Mouse (Mus musculus) intestine, embryonic 14.5 days (tissue): ENCODE data around the gene Map3k19. TPM values are rescaled to one million over a fixed set of nuclear protein-coding genes. Genes with fewer than 3 reads are reported as not detected.
A peak's percentile ranks its signal among the peaks of the same experiment; 100 is the strongest.

ENCODE experiments used
- ATAC-seq: fragments of 200-750 bp; cut with Nextera tagmentation; replicated peaks from 2 replicates; pipeline ENCODE4 v1.8.0; 2017; ENCODE audit warnings: low read depth, moderate number of reproducible peaks, moderate TSS enrichment, moderate library complexity; ENCODE audit not compliant: low FRiP score, low TSS enrichment
- DNase-seq: peaks from one replicate; pipeline ENCODE4 v3.0.0-alpha.2; 2018; ENCODE audit warnings: low spot score
- H3K27ac ChIP-seq: fragments of 300-500 bp; sonication (generic); 2 replicates; pipeline ENCODE4 v1.5.1; 2014; ENCODE audit warnings: low read depth, mild to moderate bottlenecking, control low read depth
- H3K27me3 ChIP-seq: fragments of 300-500 bp; sonication (generic); replicated peaks from 2 replicates; pipeline ENCODE4 v1.6.1; 2014; ENCODE audit warnings: low read length, control low read depth; ENCODE audit not compliant: control insufficient read depth, insufficient read depth
- H3K36me3 ChIP-seq: fragments of 300-500 bp; sonication (generic); 2 replicates; pipeline ENCODE4 v1.6.1; 2014; ENCODE audit warnings: low read length, control low read depth; ENCODE audit not compliant: control insufficient read depth, insufficient read depth
- H3K4me1 ChIP-seq: fragments of 300-500 bp; sonication (generic); replicated peaks from 2 replicates; pipeline ENCODE4 v1.6.1; 2014; ENCODE audit warnings: low read length, control low read depth, mixed read lengths; ENCODE audit not compliant: control insufficient read depth, insufficient read depth
- H3K4me2 ChIP-seq: fragments of 300-500 bp; sonication (generic); 2 replicates; pipeline ENCODE4 v1.6.1; 2014; ENCODE audit warnings: low read length
- H3K4me3 ChIP-seq: fragments of 300-500 bp; sonication (generic); 2 replicates; pipeline ENCODE4 v1.5.1; 2014; ENCODE audit warnings: low read depth, low read length, control low read depth, mixed read lengths
- H3K9ac ChIP-seq: fragments of 300-500 bp; sonication (generic); 2 replicates; pipeline ENCODE4 v1.6.1; 2014; ENCODE audit warnings: mild to moderate bottlenecking, low read length
- H3K9me3 ChIP-seq: fragments of 300-500 bp; sonication (generic); 2 replicates; pipeline ENCODE4 v1.6.1; 2016; ENCODE audit warnings: low read length, control low read depth; ENCODE audit not compliant: control insufficient read depth
- whole genome bisulfite sequencing: fragments of 180-500 bp; shearing (Covaris S2); extraction: QIAGEN DNeasy Blood & Tissue Kit; methylation state at CpG from one replicate; pipeline ENCODE4 v1.1.7; 2014; 5-methylcytosine and 5-hydroxymethylcytosine counted together
- polyA plus RNA-seq: library from polyadenylated mRNA; unstranded; fragments of >200 nt; fragmentation: Nextera tagmentation; extraction: Ambion mirVana; gene quantifications from 2 replicates; pipeline ENCODE4 v1.2.1, GENCODE M21; 2014

Gene Map3k19
- polyA plus RNA-seq, 1 experiment from 2014 or later, result not detected

GRCm38 (mm10) chr1:127773803-127774500 is 80.9 kb downstream of the Map3k19 start, which contains the start of gene Ccnt2:
Gene Ccnt2, plus strand, starts transcription at chr1:127774164.
- Histone ChIP-seq H3K4me1 (0 out of 2 replicates have a peak, but pooled peaks cover 9% of the 10 kb centered on the region), H3K36me3 (0 out of 2 replicates have a peak, but pooled peaks cover 6% of the 10 kb centered on the region), H3K9ac (peak within 1 kb of the TSS; percentile 95), H3K27ac (peak within 1 kb of the TSS; percentile 95), H3K9me3 (no peaks in the 10 kb centered on the region), H3K4me3 (peak within 1 kb of the TSS; percentile 96), H3K27me3 (no peaks in the 10 kb centered on the region), H3K4me2 (peak within 1 kb of the TSS; percentile 92)
- ATAC-seq (peak; percentile 98), DNase-seq (peak; percentile 95)
- WGBS, result under 1% methylated on average over 56 of the region's 63 CpGs

GRCm38 (mm10) chr1:127773198-127773802 is 81.5 kb downstream of the Map3k19 start:
- ATAC-seq (peak; percentile 28; the same call in 1 of the 2 replicates), DNase-seq (peak; percentile 55)
- peak overlapping the region; percentile 96 for H3K4me3 ChIP-seq
- H3K9me3 ChIP-seq, result no peaks in the 10 kb centered on the region
- peak overlapping the region; percentile 76 for H3K4me2 ChIP-seq
- WGBS, result 1% methylated on average over 14 of the region's 14 CpGs
- no peaks in the 10 kb centered on the region for H3K36me3 ChIP-seq
- H3K27ac ChIP-seq, result peak overlapping the region; percentile 95
- H3K27me3 ChIP-seq, result no peaks in the 10 kb centered on the region
- H3K4me1 ChIP-seq, result 0 out of 2 replicates have a peak, but pooled peaks cover 8% of the 10 kb centered on the region
- H3K9ac ChIP-seq, result peak overlapping the region; percentile 65

GRCm38 (mm10) chr1:127766741-127767140 is 88.1 kb downstream of the Map3k19 start:
- Histone ChIP-seq H3K9me3 (no peaks in the 10 kb centered on the region), H3K4me2 (no peak overlapping the region), H3K4me1 (no peaks in the 10 kb centered on the region), H3K4me3 (no peak overlapping the region), H3K36me3 (no peaks in the 10 kb centered on the region), H3K27me3 (no peaks in the 10 kb centered on the region), H3K9ac (no peak overlapping the region), H3K27ac (no peak overlapping the region)
- WGBS, result 89% methylated on average over 2 of the region's 2 CpGs
- ATAC-seq (no peak), DNase-seq (no peak)

- no peaks in the 10 kb centered on the region for H3K36me3 ChIP-seq
- ATAC-seq (no peak), DNase-seq (no peak)
- H3K4me2 ChIP-seq, result no peak overlapping the region
- H3K4me3 ChIP-seq, result no peak overlapping the region
- no peaks in the 10 kb centered on the region for H3K9me3 ChIP-seq
- 56% methylated on average over 2 of the region's 2 CpGs for WGBS
- H3K4me1 ChIP-seq, result no peaks in the 10 kb centered on the region
- no peaks in the 10 kb centered on the region for H3K27me3 ChIP-seq
- H3K27ac ChIP-seq, result no peak overlapping the region
- no peak overlapping the region for H3K9ac ChIP-seq
Measured at GRCm38 (mm10) chr1:127765468-127765867, 89.4 kb downstream of the Map3k19 start.

Other genes with a start within 250 kb of the Map3k19 start
- 0.36 and 0.84 TPM in 2 replicates for gene Tmem163, start 175.5 kb downstream of the Map3k19 start, polyA plus RNA-seq
- 0.16 TPM in 1 of 2 replicates, not detected in the other for gene Acmsd, start 125.6 kb downstream of the Map3k19 start, polyA plus RNA-seq
- 73.1 and 74.0 TPM in 2 replicates for gene Ccnt2, start 80.9 kb downstream of the Map3k19 start, polyA plus RNA-seq
- 22.8 and 25.3 TPM in 2 replicates for gene Rab3gap1, start 13.7 kb upstream of the Map3k19 start, polyA plus RNA-seq
- gene Zranb3, start 248.0 kb upstream of the Map3k19 start, polyA plus RNA-seq, result 8.4 and 11.4 TPM in 2 replicates
- 67.4 and 70.9 TPM in 2 replicates for gene R3hdm1, start 248.3 kb upstream of the Map3k19 start, polyA plus RNA-seq